Mouse (Mus musculus) spleen, adult 2 months (tissue): ENCODE measurements around the gene Trub2. TPM values are rescaled to one million over a fixed set of nuclear protein-coding genes. Genes with fewer than 3 reads are reported as not detected.

ENCODE experiments used
- DNase-seq, 2 experiments: peaks; one replicate each; pipeline versions ENCODE4 v3.0.0 to v3.0.0-alpha.2; 2012 to 2021; ENCODE audit warnings: low spot score in 2 of 2, low read depth in 1 of 2
- H3K27ac ChIP-seq: fragments of 200-500 bp; 2 replicates; pipeline ENCODE4 v1.5.1; 2012; ENCODE audit warnings: low read length, inconsistent platforms; ENCODE audit not compliant: insufficient read depth
- H3K27me3 ChIP-seq: fragments of 200-500 bp; 2 replicates; pipeline ENCODE4 v1.6.1; 2012; ENCODE audit warnings: mild to moderate bottlenecking, moderate library complexity, low read length, inconsistent platforms; ENCODE audit not compliant: control insufficient read depth, insufficient read depth
- H3K36me3 ChIP-seq: fragments of 200-500 bp; 2 replicates; pipeline ENCODE4 v1.6.1; 2012; ENCODE audit warnings: mild to moderate bottlenecking, low read length, inconsistent platforms; ENCODE audit not compliant: control insufficient read depth, insufficient read depth
- H3K4me1 ChIP-seq: fragments of 200-500 bp; 2 replicates; pipeline ENCODE4 v1.6.1; 2011; ENCODE audit warnings: inconsistent platforms; ENCODE audit not compliant: control insufficient read depth, insufficient read depth, insufficient read length
- H3K4me3 ChIP-seq: fragments of 200-500 bp; 2 replicates; pipeline ENCODE4 v1.5.1; 2011; ENCODE audit warnings: mild to moderate bottlenecking, inconsistent platforms; ENCODE audit not compliant: insufficient read depth, insufficient read length; ENCODE audit errors: extremely low read depth
- CTCF ChIP-seq: fragments of 200-500 bp; IDR thresholded peaks from 2 replicates; pipeline ENCODE4 v1.5.1; 2011; ENCODE audit warnings: mild to moderate bottlenecking, inconsistent platforms; ENCODE audit not compliant: insufficient read depth, insufficient read length, insufficient replicate concordance; ENCODE audit errors: extremely low read depth
- POLR2A ChIP-seq: fragments of 200-500 bp; IDR thresholded peaks from 2 replicates; pipeline ENCODE4 v1.6.1; 2011; ENCODE audit warnings: low read depth, low read length, inconsistent platforms
- WGBS: fragments of 180-500 bp; shearing (Covaris S2); methylation state at CpG from one replicate; pipeline ENCODE4 v1.1.7; 2018; 5-methylcytosine and 5-hydroxymethylcytosine counted together
- polyA plus RNA-seq: library from polyadenylated mRNA; depleted of rRNA; stranded (reverse); fragments of >200 nt; gene quantifications from 2 replicates; pipeline ENCODE4 v1.2.3, GENCODE M21; 2012

The Trub2 gene
- polyA plus RNA-seq, 1 experiment: 29.3 TPM

- Histone ChIP-seq H3K4me1 (peaks cover under 1% of the 10 kb centered on the region; the same call in 1 of the 2 replicates), H3K27ac (no peak overlapping the region), H3K27me3 (peaks cover 18% of the 10 kb centered on the region), H3K4me3 (no peak overlapping the region), H3K36me3 (no peaks in the 10 kb centered on the region)
- no peak for TF ChIP-seq POLR2A
- no peak for TF ChIP-seq CTCF
- WGBS: 96% methylated on average over 5 of the region's 5 CpGs
- DNase-seq: no peak
Observed at GRCm38 (mm10) chr2:29752397-29752796, 35.9 kb downstream of the Trub2 start.

- WGBS: 15% methylated on average over 28 of the region's 28 CpGs
- TF ChIP-seq CTCF (no peak), POLR2A (no peak)
- Histone ChIP-seq H3K36me3 (no peaks in the 10 kb centered on the region), H3K4me1 (peaks cover 6% of the 10 kb centered on the region), H3K27ac (no peak within 1 kb of the TSS), H3K27me3 (peaks cover 25% of the 10 kb centered on the region), H3K4me3 (no peak within 1 kb of the TSS)
- DNase-seq: no peak
Observed at GRCm38 (mm10) chr2:29751497-29751896, 36.8 kb downstream of the Trub2 start, which contains the start of gene Gm13420. Gm13420 (minus strand) TSS chr2:29751685.

GRCm38 (mm10) chr2:29748499-29748898 is 39.8 kb downstream of the Trub2 start:
- H3K27me3 ChIP-seq: peaks cover 29% of the 10 kb centered on the region
- no peak for DNase-seq
- H3K4me1 ChIP-seq: peaks cover 6% of the 10 kb centered on the region
- WGBS: 92% methylated on average over 4 of the region's 4 CpGs
- H3K4me3 ChIP-seq: no peak overlapping the region
- H3K27ac ChIP-seq: no peak overlapping the region
- TF ChIP-seq POLR2A (no peak), CTCF (no peak)
- no peaks in the 10 kb centered on the region for H3K36me3 ChIP-seq

- DNase-seq: no peak
- Histone ChIP-seq H3K36me3 (no peaks in the 10 kb centered on the region), H3K4me1 (peaks cover 6% of the 10 kb centered on the region), H3K27ac (no peak overlapping the region), H3K4me3 (no peak overlapping the region), H3K27me3 (peaks cover 29% of the 10 kb centered on the region)
- 76% methylated on average over 5 of the region's 5 CpGs for WGBS
- TF ChIP-seq CTCF (no peak), POLR2A (no peak)
Observed at GRCm38 (mm10) chr2:29747852-29748251, 40.5 kb downstream of the Trub2 start.

GRCm38 (mm10) chr2:29747188-29747782 is 41.0 kb downstream of the Trub2 start:
- peaks cover 28% of the 10 kb centered on the region for H3K27me3 ChIP-seq
- H3K27ac ChIP-seq: no peak overlapping the region
- peaks cover 6% of the 10 kb centered on the region for H3K4me1 ChIP-seq
- no peaks in the 10 kb centered on the region for H3K36me3 ChIP-seq
- no peak for TF ChIP-seq CTCF
- H3K4me3 ChIP-seq: no peak overlapping the region; the same call in 1 of the 2 replicates
- WGBS: 7% methylated on average over 50 of the region's 50 CpGs
- no peak for DNase-seq

GRCm38 (mm10) chr2:29744256-29744655 is 44.0 kb downstream of the Trub2 start:
- peaks cover 13% of the 10 kb centered on the region for H3K27me3 ChIP-seq
- H3K4me1 ChIP-seq: peaks cover 9% of the 10 kb centered on the region
- H3K36me3 ChIP-seq: no peaks in the 10 kb centered on the region; the same call in 1 of the 2 replicates
- no peak overlapping the region for H3K27ac ChIP-seq
- H3K4me3 ChIP-seq: no peak overlapping the region
- TF ChIP-seq CTCF: no peak
- no peak for TF ChIP-seq POLR2A
- no peak for DNase-seq
- 87% methylated on average over 6 of the region's 6 CpGs for WGBS

- Histone ChIP-seq H3K27me3 (peaks cover under 1% of the 10 kb centered on the region; the same call in 1 of the 2 replicates), H3K36me3 (peaks cover 24% of the 10 kb centered on the region), H3K4me3 (no peak overlapping the region), H3K4me1 (peaks cover 4% of the 10 kb centered on the region; the same call in 1 of the 2 replicates), H3K27ac (no peak overlapping the region)
- TF ChIP-seq CTCF (no peak), POLR2A (no peak)
- 81% methylated on average over 6 of the region's 6 CpGs for WGBS
- no peak for DNase-seq
Observed at GRCm38 (mm10) chr2:29741207-29741606, 47.1 kb downstream of the Trub2 start.
